Mouse (Mus musculus) heart, embryonic 11.5 days (tissue): ENCODE measurements at regions not wholly inside any gene's neighbourhood (a gene's known extent, or its start where the extent isn't known, plus 50 kb on each side); places are given as distances from the start of the nearest gene placed in this dataset.

ENCODE experiments used
- ATAC-seq: fragments of 200-750 bp; cut with Nextera tagmentation; replicated peaks from 2 replicates; pipeline ENCODE4 v1.8.0; 2017; ENCODE audit warnings: moderate library complexity; ENCODE audit not compliant: insufficient number of reproducible peaks, low FRiP score, low TSS enrichment
- H3K27ac ChIP-seq: fragments of 300-500 bp; sonication (generic); 2 replicates; pipeline ENCODE4 v1.5.1; 2014; ENCODE audit warnings: mild to moderate bottlenecking, low read depth, low read length
- H3K27me3 ChIP-seq: fragments of 300-500 bp; sonication (generic); 2 replicates; pipeline ENCODE4 v1.6.1; 2014; ENCODE audit warnings: mild to moderate bottlenecking, low read length, mixed read lengths; ENCODE audit not compliant: control insufficient read depth, insufficient read depth
- H3K36me3 ChIP-seq: fragments of 300-500 bp; sonication (generic); 2 replicates; pipeline ENCODE4 v1.6.1; 2014; ENCODE audit warnings: mild to moderate bottlenecking, low read length, moderate library complexity, mixed read lengths; ENCODE audit not compliant: control insufficient read depth, insufficient read depth
- H3K4me1 ChIP-seq: fragments of 300-500 bp; sonication (generic); 2 replicates; pipeline ENCODE4 v1.6.1; 2014; ENCODE audit warnings: low read length; ENCODE audit not compliant: control insufficient read depth, insufficient read depth
- H3K4me2 ChIP-seq: fragments of 300-500 bp; sonication (generic); 2 replicates; pipeline ENCODE4 v1.6.1; 2014; ENCODE audit warnings: mild to moderate bottlenecking, moderate library complexity
- H3K4me3 ChIP-seq: fragments of 300-500 bp; sonication (generic); 2 replicates; pipeline ENCODE4 v1.5.1; 2014; ENCODE audit warnings: low read depth, low read length
- H3K9ac ChIP-seq: fragments of 300-500 bp; sonication (generic); 2 replicates; pipeline ENCODE4 v1.6.1; 2014; ENCODE audit warnings: mild to moderate bottlenecking, low read depth, low read length, moderate library complexity
- H3K9me3 ChIP-seq: fragments of 300-500 bp; sonication (generic); replicated peaks from 2 replicates; pipeline ENCODE4 v1.6.1; 2016; ENCODE audit warnings: low read length; ENCODE audit not compliant: control insufficient read depth
- WGBS: fragments of 180-500 bp; shearing (Covaris S2); extraction: QIAGEN DNeasy Blood & Tissue Kit; methylation state at CpG from one replicate; pipeline ENCODE4 v1.1.7; 2014; ENCODE audit not compliant: insufficient replicate concordance; 5-methylcytosine and 5-hydroxymethylcytosine counted together

- no peak overlapping the region for H3K4me3 ChIP-seq
- 63% methylated on average over 4 of the region's 4 CpGs for WGBS
- ATAC-seq: no peak
- no peaks in the 10 kb centered on the region for H3K36me3 ChIP-seq
- no peak overlapping the region for H3K27ac ChIP-seq
- H3K9me3 ChIP-seq: no peaks in the 10 kb centered on the region
- H3K4me1 ChIP-seq: no peaks in the 10 kb centered on the region
- H3K27me3 ChIP-seq: no peaks in the 10 kb centered on the region
- H3K9ac ChIP-seq: no peak overlapping the region
- no peak overlapping the region for H3K4me2 ChIP-seq
These were observed 244.9 kb upstream of the Jmjd1c start for GRCm38 (mm10) chr10:66850972-66851478.

GRCm38 (mm10) chr10:66851841-66852240 is 244.1 kb upstream of the Jmjd1c start:
- no peak overlapping the region for H3K27ac ChIP-seq
- 55% methylated on average over 5 of the region's 5 CpGs for WGBS
- no peak overlapping the region for H3K9ac ChIP-seq
- no peaks in the 10 kb centered on the region for H3K27me3 ChIP-seq
- no peak for ATAC-seq
- H3K36me3 ChIP-seq: no peaks in the 10 kb centered on the region
- no peaks in the 10 kb centered on the region for H3K4me1 ChIP-seq
- H3K9me3 ChIP-seq: no peaks in the 10 kb centered on the region
- no peak overlapping the region for H3K4me2 ChIP-seq
- H3K4me3 ChIP-seq: no peak overlapping the region

GRCm38 (mm10) chr10:66852708-66853107 is 243.2 kb upstream of the Jmjd1c start:
- WGBS: 49% methylated on average over 5 of the region's 5 CpGs
- Histone ChIP-seq H3K9ac (no peak overlapping the region), H3K4me1 (no peaks in the 10 kb centered on the region), H3K27me3 (no peaks in the 10 kb centered on the region), H3K27ac (no peak overlapping the region), H3K36me3 (no peaks in the 10 kb centered on the region), H3K4me2 (peak overlapping the region; percentile 39), H3K9me3 (no peaks in the 10 kb centered on the region), H3K4me3 (no peak overlapping the region)
- no peak for ATAC-seq

GRCm38 (mm10) chr10:66853258-66853657 is 242.7 kb upstream of the Jmjd1c start:
- Histone ChIP-seq H3K9ac (no peak overlapping the region; the same call in 1 of the 2 replicates), H3K4me1 (no peaks in the 10 kb centered on the region), H3K27ac (no peak overlapping the region), H3K9me3 (no peaks in the 10 kb centered on the region), H3K4me3 (no peak overlapping the region), H3K36me3 (no peaks in the 10 kb centered on the region), H3K27me3 (no peaks in the 10 kb centered on the region), H3K4me2 (peak overlapping the region; percentile 39)
- no peak for ATAC-seq
- 7% methylated on average over 13 of the region's 13 CpGs for WGBS

- Histone ChIP-seq H3K9me3 (no peaks in the 10 kb centered on the region), H3K4me1 (no peaks in the 10 kb centered on the region), H3K36me3 (no peaks in the 10 kb centered on the region), H3K27ac (no peak overlapping the region), H3K9ac (no peak overlapping the region), H3K4me3 (no peak overlapping the region), H3K27me3 (no peaks in the 10 kb centered on the region), H3K4me2 (no peak overlapping the region)
- ATAC-seq: no peak
- WGBS: 86% methylated on average over 9 of the region's 9 CpGs
These were observed 241.0 kb upstream of the Jmjd1c start for GRCm38 (mm10) chr10:66854895-66855294.

- no peaks in the 10 kb centered on the region for H3K4me1 ChIP-seq
- H3K27ac ChIP-seq: no peak overlapping the region
- WGBS: 72% methylated on average over 7 of the region's 7 CpGs
- H3K9me3 ChIP-seq: no peaks in the 10 kb centered on the region
- no peaks in the 10 kb centered on the region for H3K27me3 ChIP-seq
- no peaks in the 10 kb centered on the region for H3K36me3 ChIP-seq
- no peak overlapping the region for H3K4me2 ChIP-seq
- ATAC-seq: no peak
- no peak overlapping the region for H3K9ac ChIP-seq
- H3K4me3 ChIP-seq: no peak overlapping the region
These were observed 238.6 kb upstream of the Jmjd1c start for GRCm38 (mm10) chr10:66857330-66857729.

- 53% methylated on average over 1 of the region's 1 CpGs for WGBS
- H3K9ac ChIP-seq: no peak overlapping the region
- no peaks in the 10 kb centered on the region for H3K4me1 ChIP-seq
- no peak for ATAC-seq
- no peaks in the 10 kb centered on the region for H3K36me3 ChIP-seq
- no peak overlapping the region for H3K4me2 ChIP-seq
- no peaks in the 10 kb centered on the region for H3K9me3 ChIP-seq
- H3K27ac ChIP-seq: no peak overlapping the region
- H3K4me3 ChIP-seq: no peak overlapping the region
- no peaks in the 10 kb centered on the region for H3K27me3 ChIP-seq
These were observed 234.5 kb upstream of the Jmjd1c start for GRCm38 (mm10) chr10:66861421-66861820.

- 53% methylated on average over 14 of the region's 14 CpGs for WGBS
- H3K4me1 ChIP-seq: no peaks in the 10 kb centered on the region
- H3K9ac ChIP-seq: no peak overlapping the region
- ATAC-seq: peak; percentile 67; the same call in 1 of the 2 replicates
- no peak overlapping the region for H3K4me3 ChIP-seq
- H3K36me3 ChIP-seq: no peaks in the 10 kb centered on the region
- H3K27me3 ChIP-seq: no peaks in the 10 kb centered on the region
- H3K4me2 ChIP-seq: no peak overlapping the region
- no peak overlapping the region for H3K27ac ChIP-seq
- H3K9me3 ChIP-seq: no peaks in the 10 kb centered on the region
These were observed 231.6 kb upstream of the Jmjd1c start for GRCm38 (mm10) chr10:66864161-66864862.

- no peak overlapping the region for H3K4me3 ChIP-seq
- no peak overlapping the region for H3K9ac ChIP-seq
- H3K4me2 ChIP-seq: no peak overlapping the region
- no peaks in the 10 kb centered on the region for H3K9me3 ChIP-seq
- no peak overlapping the region for H3K27ac ChIP-seq
- no peaks in the 10 kb centered on the region for H3K27me3 ChIP-seq
- H3K4me1 ChIP-seq: no peaks in the 10 kb centered on the region
- no peak for ATAC-seq
- no peaks in the 10 kb centered on the region for H3K36me3 ChIP-seq
- WGBS: 73% methylated on average over 10 of the region's 10 CpGs
These were observed 230.8 kb upstream of the Jmjd1c start for GRCm38 (mm10) chr10:66865010-66865582.
